Mouse (Mus musculus) cortical plate, adult 2 months (tissue): ENCODE measurements around the gene Dnajc6.

Experiments used
- CTCF ChIP-seq: fragments of 200-500 bp; IDR thresholded peaks from 2 replicates; pipeline ENCODE4 v1.5.1; 2011; ENCODE audit warnings: mild to moderate bottlenecking, control low read depth, low read length; ENCODE audit not compliant: insufficient read depth; ENCODE audit errors: extremely low read depth
- POLR2A ChIP-seq: fragments of 200-500 bp; IDR thresholded peaks from 2 replicates; pipeline ENCODE4 v1.6.1; 2011; ENCODE audit warnings: mild to moderate bottlenecking, low read length, control low read depth; ENCODE audit not compliant: insufficient read depth; ENCODE audit errors: extremely low read depth

GRCm38 (mm10) chr4:101510111-101510903, 13.9 kb downstream of the Dnajc6 start:
- TF ChIP-seq POLR2A, result no peak
- no peak for TF ChIP-seq CTCF
